Mouse (Mus musculus) midbrain, embryonic 14.5 days (tissue): ENCODE results near the gene Casc4. TPM values are rescaled to one million over a fixed set of nuclear protein-coding genes. Genes with fewer than 3 reads are reported as not detected.

Source experiments
- ATAC-seq: fragments of 200-750 bp; cut with Nextera tagmentation; 2 replicates; pipeline ENCODE4 v1.8.0; 2017; ENCODE audit warnings: moderate number of reproducible peaks, moderate library complexity; ENCODE audit not compliant: low FRiP score, low TSS enrichment
- DNase-seq: peaks from one replicate; pipeline ENCODE4 v3.0.0-alpha.2; 2015
- H3K27ac ChIP-seq: fragments of 300-500 bp; sonication (generic); replicated peaks from 2 replicates; pipeline ENCODE4 v1.5.1; 2014; ENCODE audit warnings: mild to moderate bottlenecking, low read depth, low read length, moderate library complexity
- H3K27me3 ChIP-seq: fragments of 300-500 bp; sonication (generic); 2 replicates; pipeline ENCODE4 v1.6.1; 2014; ENCODE audit warnings: low read length, control low read depth, mixed read lengths; ENCODE audit not compliant: control insufficient read depth, insufficient read depth
- H3K36me3 ChIP-seq: fragments of 300-500 bp; sonication (generic); 2 replicates; pipeline ENCODE4 v1.6.1; 2014; ENCODE audit warnings: low read length, control low read depth; ENCODE audit not compliant: control insufficient read depth, insufficient read depth
- H3K4me1 ChIP-seq: fragments of 300-500 bp; sonication (generic); 2 replicates; pipeline ENCODE4 v1.6.1; 2014; ENCODE audit warnings: mild to moderate bottlenecking, antibody characterized with exemption, low read length, control low read depth; ENCODE audit not compliant: control insufficient read depth, insufficient read depth
- H3K4me2 ChIP-seq: fragments of 300-500 bp; sonication (generic); 2 replicates; pipeline ENCODE4 v1.6.1; 2014; ENCODE audit warnings: mild to moderate bottlenecking, low read length, moderate library complexity
- H3K4me3 ChIP-seq: fragments of 300-500 bp; sonication (generic); replicated peaks from 2 replicates; pipeline ENCODE4 v1.5.1; 2014; ENCODE audit warnings: low read depth, low read length
- H3K9ac ChIP-seq: fragments of 300-500 bp; sonication (generic); replicated peaks from 2 replicates; pipeline ENCODE4 v1.6.1; 2014; ENCODE audit warnings: mild to moderate bottlenecking, low read length, moderate library complexity
- H3K9me3 ChIP-seq: fragments of 300-500 bp; sonication (generic); 2 replicates; pipeline ENCODE4 v1.6.1; 2016; ENCODE audit warnings: low read length, control low read depth, mixed read lengths; ENCODE audit not compliant: control insufficient read depth
- WGBS: fragments of 180-500 bp; shearing (Covaris S2); extraction: QIAGEN DNeasy Blood & Tissue Kit; methylation state at CpG from one replicate; pipeline ENCODE4 v1.1.7; 2014; 5-methylcytosine and 5-hydroxymethylcytosine counted together
- polyA plus RNA-seq: library from polyadenylated mRNA; unstranded; fragments of >200 nt; fragmentation: Nextera tagmentation; extraction: Ambion mirVana; gene quantifications from 2 replicates; pipeline ENCODE4 v1.2.1, GENCODE M21; 2014

Gene Casc4
- 26.6 and 26.7 TPM in 2 replicates for polyA plus RNA-seq

DNA sequence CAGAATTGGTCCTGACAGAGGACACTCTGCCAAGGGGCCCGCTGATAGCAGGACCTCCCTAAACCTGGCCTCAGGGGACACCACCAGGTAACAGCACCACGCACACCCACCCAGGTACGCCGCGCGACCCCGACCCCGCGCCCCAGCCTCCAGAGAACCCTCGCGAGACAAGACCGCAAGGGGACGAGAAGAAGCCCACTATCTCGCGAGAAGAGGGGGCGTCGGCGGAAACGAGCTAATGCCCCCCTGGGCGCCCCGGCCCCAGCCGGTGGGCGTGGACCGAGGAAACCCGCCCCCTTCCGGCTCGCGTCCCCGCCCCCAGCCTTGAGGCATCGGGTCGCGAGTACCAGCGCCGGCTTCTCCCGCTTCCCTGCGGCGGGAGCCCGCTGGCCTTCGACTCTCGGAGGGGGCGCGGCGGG is at the start of gene Casc4:
Gene Casc4, plus strand, starts transcription at position 339 of the 419 bp plus-strand sequence.
- H3K4me1 ChIP-seq, result peaks cover 12% of the 10 kb centered on the region
- H3K9ac ChIP-seq, result peak within 1 kb of the TSS; percentile 81
- H3K27me3 ChIP-seq, result peaks cover 48% of the 10 kb centered on the region
- H3K9me3 ChIP-seq, result no peaks in the 10 kb centered on the region
- H3K36me3 ChIP-seq, result no peaks in the 10 kb centered on the region
- peak within 1 kb of the TSS; percentile 76 for H3K4me2 ChIP-seq
- peak; percentile 95 for ATAC-seq
- peak; percentile 99 for DNase-seq
- WGBS, result under 1% methylated on average over 37 of the region's 43 CpGs
- H3K4me3 ChIP-seq, result peak within 1 kb of the TSS; percentile 90
- H3K27ac ChIP-seq, result peak within 1 kb of the TSS; percentile 80

DNA sequence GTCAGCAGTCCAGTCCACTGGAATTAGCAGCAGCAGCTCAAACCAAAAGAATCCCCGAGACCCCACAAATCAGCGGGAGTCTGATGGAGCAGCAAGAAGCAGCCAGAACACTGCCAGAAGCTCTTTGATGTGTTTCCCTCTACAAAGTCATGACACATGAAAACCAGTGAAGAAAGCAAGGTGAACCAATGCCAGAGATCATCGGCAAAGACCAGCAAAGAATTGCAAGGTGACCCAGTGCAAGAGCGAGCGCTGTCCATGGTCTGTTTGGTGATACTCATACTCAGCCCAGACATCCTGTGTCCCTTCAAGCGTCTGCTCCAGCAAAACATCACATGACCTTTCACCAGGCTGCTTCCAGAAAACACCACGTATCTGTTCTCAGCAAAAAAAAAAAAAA is 45.0 kb upstream of the Casc4 start:
- H3K9me3 ChIP-seq, result no peaks in the 10 kb centered on the region
- no peaks in the 10 kb centered on the region for H3K36me3 ChIP-seq
- WGBS, result 91% methylated on average over 7 of the region's 7 CpGs
- H3K4me1 ChIP-seq, result no peaks in the 10 kb centered on the region
- ATAC-seq, result no peak
- H3K4me2 ChIP-seq, result no peak overlapping the region
- H3K4me3 ChIP-seq, result no peak overlapping the region
- DNase-seq, result no peak
- H3K9ac ChIP-seq, result no peak overlapping the region
- H3K27me3 ChIP-seq, result no peaks in the 10 kb centered on the region
- no peak overlapping the region for H3K27ac ChIP-seq

DNA sequence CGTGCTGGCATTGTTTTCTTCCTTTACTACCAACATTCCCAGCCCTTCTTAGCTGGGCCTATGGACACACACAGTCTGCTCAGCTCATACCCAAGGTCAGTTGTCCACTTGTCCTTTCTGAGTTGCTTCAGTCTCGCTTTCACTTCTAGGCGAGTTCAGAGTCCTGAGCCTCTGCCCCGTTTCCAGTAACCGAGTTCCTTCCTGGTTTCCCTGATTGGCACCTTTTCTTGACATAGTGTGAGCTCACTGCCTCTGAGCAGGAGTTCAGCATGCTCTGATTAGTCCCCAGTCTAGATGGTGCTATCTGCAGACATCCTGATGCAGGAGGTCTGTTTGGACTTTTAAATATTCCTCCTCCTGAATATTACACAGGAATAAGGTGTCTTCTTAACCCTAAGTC is 42.1 kb upstream of the Casc4 start:
- no peaks in the 10 kb centered on the region for H3K4me1 ChIP-seq
- WGBS, result 71% methylated on average over 5 of the region's 5 CpGs
- no peaks in the 10 kb centered on the region for H3K36me3 ChIP-seq
- no peaks in the 10 kb centered on the region for H3K9me3 ChIP-seq
- ATAC-seq (no peak), DNase-seq (no peak)
- H3K27ac ChIP-seq, result no peak overlapping the region
- H3K9ac ChIP-seq, result no peak overlapping the region
- H3K4me2 ChIP-seq, result no peak overlapping the region
- H3K27me3 ChIP-seq, result no peaks in the 10 kb centered on the region
- H3K4me3 ChIP-seq, result no peak overlapping the region

DNA sequence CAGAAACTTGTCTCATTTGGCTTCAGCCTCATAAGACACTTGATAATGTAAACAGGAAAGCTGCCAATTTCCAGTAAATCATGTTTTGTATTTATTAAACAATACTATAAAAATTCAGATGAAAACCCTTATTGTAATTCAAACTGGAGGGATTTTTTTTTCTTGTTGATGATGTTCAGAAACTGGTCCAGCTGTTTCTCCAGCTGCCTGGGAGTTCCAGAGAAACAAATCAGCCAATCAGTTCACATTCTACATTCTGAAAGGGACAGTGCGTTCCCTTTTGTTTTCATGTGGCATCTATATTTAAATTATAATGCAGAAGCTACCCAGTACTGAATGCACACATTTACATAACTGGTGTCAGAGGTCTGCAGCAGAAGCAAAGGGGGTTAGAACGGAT is 40.6 kb upstream of the Casc4 start:
- Histone ChIP-seq H3K4me3 (no peak overlapping the region), H3K27ac (no peak overlapping the region), H3K27me3 (no peaks in the 10 kb centered on the region), H3K9ac (no peak overlapping the region), H3K36me3 (no peaks in the 10 kb centered on the region), H3K4me1 (no peaks in the 10 kb centered on the region), H3K9me3 (no peaks in the 10 kb centered on the region), H3K4me2 (no peak overlapping the region)
- DNase-seq, result no peak
- no peak for ATAC-seq
- 29% methylated on average over 2 of the region's 2 CpGs for WGBS

DNA sequence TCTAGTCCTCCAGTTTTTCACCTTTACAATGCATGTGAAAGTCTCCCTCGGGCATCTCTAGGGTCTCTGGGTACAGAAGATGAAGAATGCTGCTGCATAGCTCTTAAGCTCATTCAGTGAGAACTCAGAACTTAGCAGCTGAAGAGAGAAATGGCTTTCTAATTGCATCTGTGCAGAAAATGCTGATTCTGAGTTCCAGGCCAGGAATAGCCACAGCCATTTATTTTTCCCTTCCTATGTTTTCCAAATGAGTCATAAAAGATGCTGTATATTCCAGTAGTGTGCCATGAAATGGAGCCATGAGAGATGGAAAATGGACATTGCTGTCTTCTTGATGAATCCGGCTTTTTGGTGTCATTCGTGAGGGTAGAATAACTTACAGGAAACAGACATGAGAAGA is 38.4 kb upstream of the Casc4 start:
- no peaks in the 10 kb centered on the region for H3K9me3 ChIP-seq
- no peak for ATAC-seq

DNA sequence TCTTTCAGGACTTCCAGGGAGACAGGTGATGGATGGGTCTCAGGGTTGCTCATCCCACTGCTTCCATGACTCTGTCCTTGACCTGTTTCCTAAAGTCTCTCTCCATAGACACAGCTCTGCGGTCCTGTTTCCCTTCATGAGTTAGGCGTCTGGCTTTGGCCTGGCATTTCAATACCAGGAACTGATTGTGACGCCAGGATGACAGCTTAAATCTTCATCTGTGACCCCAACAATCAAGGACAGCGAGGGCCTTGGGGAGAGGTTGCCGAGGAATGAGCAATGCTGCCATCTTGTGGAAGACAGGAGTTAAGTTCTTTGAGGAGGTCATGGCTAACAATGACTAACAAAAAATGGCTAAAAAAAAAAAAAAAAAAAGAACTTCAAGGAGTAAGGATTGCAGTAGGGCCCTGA is 34.3 kb upstream of the Casc4 start:
- Histone ChIP-seq H3K36me3 (no peaks in the 10 kb centered on the region), H3K27ac (no peak overlapping the region), H3K4me1 (no peaks in the 10 kb centered on the region), H3K4me2 (peak overlapping the region; percentile 25), H3K4me3 (no peak overlapping the region), H3K9ac (no peak overlapping the region), H3K27me3 (no peaks in the 10 kb centered on the region), H3K9me3 (no peaks in the 10 kb centered on the region)
- DNase-seq, result peak; percentile 89
- ATAC-seq, result no peak; the same call in 1 of the 2 replicates
- 3% methylated on average over 5 of the region's 5 CpGs for WGBS

More for the DNA sequence above, 38.4 kb upstream of the Casc4 start:
- no peak for DNase-seq
- no peak overlapping the region for H3K4me3 ChIP-seq
- no peaks in the 10 kb centered on the region for H3K36me3 ChIP-seq
- H3K9ac ChIP-seq, result no peak overlapping the region
- H3K4me2 ChIP-seq, result no peak overlapping the region
- WGBS, result 88% methylated on average over 3 of the region's 3 CpGs
- H3K27ac ChIP-seq, result no peak overlapping the region
- no peaks in the 10 kb centered on the region for H3K27me3 ChIP-seq
- no peaks in the 10 kb centered on the region for H3K4me1 ChIP-seq

DNA sequence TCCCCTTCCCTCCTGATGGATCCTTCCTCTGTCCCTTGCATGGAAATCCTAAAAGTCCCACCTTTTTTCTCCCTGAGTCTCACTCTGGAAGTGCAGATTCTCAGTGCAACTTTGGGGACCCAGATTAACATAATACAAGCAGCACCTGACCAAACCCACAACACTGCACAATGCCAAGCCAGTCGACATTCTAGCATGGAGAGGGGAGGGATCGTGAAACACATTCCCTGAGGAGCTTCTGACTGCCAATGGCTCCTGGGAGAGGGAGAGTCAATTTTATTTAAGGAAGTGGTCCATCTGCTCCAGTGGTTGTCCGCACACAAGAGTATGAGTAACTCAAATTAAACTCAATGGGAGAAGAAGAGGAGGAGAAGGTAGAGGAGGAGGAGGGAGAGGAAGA is 31.8 kb upstream of the Casc4 start:
- Histone ChIP-seq H3K4me1 (no peaks in the 10 kb centered on the region), H3K27me3 (no peaks in the 10 kb centered on the region), H3K4me3 (no peak overlapping the region), H3K27ac (no peak overlapping the region), H3K4me2 (no peak overlapping the region), H3K9me3 (no peaks in the 10 kb centered on the region), H3K36me3 (no peaks in the 10 kb centered on the region), H3K9ac (no peak overlapping the region)
- ATAC-seq (no peak), DNase-seq (no peak)
- WGBS, result 32% methylated on average over 3 of the region's 3 CpGs

DNA sequence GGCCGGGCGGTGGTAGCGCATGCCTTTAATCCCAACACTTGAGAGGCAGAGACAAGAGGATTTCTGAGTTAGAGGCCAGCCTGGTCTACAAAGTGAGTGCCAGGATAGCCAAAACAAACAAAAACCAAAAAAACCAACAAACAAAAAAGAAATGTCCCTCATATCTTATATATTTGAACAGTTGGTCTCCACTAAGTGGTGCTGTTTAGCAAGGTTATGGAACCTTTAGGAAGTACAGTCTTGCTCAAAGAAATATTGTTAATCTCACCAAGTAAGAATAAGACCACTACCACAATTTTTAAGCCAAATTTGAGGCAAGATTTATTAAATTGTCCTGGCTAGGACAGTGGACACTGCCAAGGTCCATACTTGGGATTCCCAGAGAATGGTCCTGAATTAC is 25.3 kb upstream of the Casc4 start:
- Histone ChIP-seq H3K4me1 (no peaks in the 10 kb centered on the region), H3K9me3 (no peaks in the 10 kb centered on the region), H3K36me3 (no peaks in the 10 kb centered on the region), H3K27me3 (0 out of 2 replicates have a peak, but pooled peaks cover 3% of the 10 kb centered on the region), H3K27ac (no peak overlapping the region), H3K4me3 (no peak overlapping the region), H3K9ac (no peak overlapping the region), H3K4me2 (no peak overlapping the region)
- WGBS, result 91% methylated on average over 3 of the region's 3 CpGs
- ATAC-seq (no peak), DNase-seq (no peak)

DNA sequence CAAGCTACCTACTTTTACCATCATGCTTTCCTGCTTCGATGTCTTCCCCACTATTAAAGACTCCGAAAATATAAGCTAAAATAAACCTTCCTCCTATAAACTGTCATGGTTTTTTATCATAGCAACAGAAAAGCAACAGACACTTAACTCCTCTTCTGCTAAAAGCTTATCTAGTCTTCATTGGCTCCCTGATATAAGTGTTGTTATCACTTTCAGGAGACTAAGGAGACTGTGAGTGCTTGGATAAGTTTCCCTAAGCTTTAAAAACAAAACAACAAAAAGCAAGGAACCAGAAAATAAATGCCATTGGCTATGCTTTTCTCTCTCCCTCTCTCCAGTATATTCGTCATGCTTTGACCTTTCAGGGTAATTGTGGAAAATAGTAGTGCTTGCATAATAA is 24.5 kb upstream of the Casc4 start:
- Histone ChIP-seq H3K27ac (no peak overlapping the region), H3K9ac (no peak overlapping the region), H3K36me3 (no peaks in the 10 kb centered on the region), H3K9me3 (no peaks in the 10 kb centered on the region), H3K4me2 (no peak overlapping the region), H3K4me1 (no peaks in the 10 kb centered on the region), H3K4me3 (no peak overlapping the region), H3K27me3 (0 out of 2 replicates have a peak, but pooled peaks cover 3% of the 10 kb centered on the region)
- ATAC-seq, result no peak
- WGBS, result 84% methylated on average over 3 of the region's 3 CpGs
- DNase-seq, result no peak
